Mouse (Mus musculus): ENCODE data around the gene Calr3. TPM values are rescaled to one million over a fixed set of nuclear protein-coding genes. Genes with fewer than 3 reads are reported as not detected.

The Calr3 gene
- 1 to 10 TPM; 3.9 to 5.3 TPM for total RNA-seq (2021)
- long read RNA-seq, experiment 1, partial matches to known transcripts, result 1 of 5 reads
- long read RNA-seq, experiment 1, other reads (novel, unspliced or antisense), result 0 of 5 reads
- long read RNA-seq, experiment 2, partial matches to known transcripts, result 0 of 5 reads
- long read RNA-seq, experiment 2, other reads (novel, unspliced or antisense), result 0 of 5 reads

GRCm38 (mm10) chr8:72443338-72443993 is at the start of gene Calr3, which contains the start of gene 1700030K09Rik:
Gene Calr3 (minus strand): TSS chr8:72443870.
Gene 1700030K09Rik (plus strand): TSS chr8:72443880.
- DNase-seq (ENCODE audit: low spot score in 2 of 2), result peak; percentile 92 to 93

GRCm38 (mm10) chr8:72493381-72493780 is 49.7 kb upstream of the Calr3 start:
- no peak for DNase-seq (ENCODE audit: low spot score in 2 of 2)

GRCm38 (mm10) chr8:72492622-72493081 is 49.0 kb upstream of the Calr3 start:
- peak; percentile 99 to 100 for DNase-seq (ENCODE audit: low spot score in 2 of 2)

- DNase-seq (ENCODE audit: low spot score in 2 of 2), result no peak
These were observed 48.3 kb upstream of the Calr3 start, which contains the start of gene Slc35e1 for GRCm38 (mm10) chr8:72491680-72492621. Gene Slc35e1 (minus strand): TSS chr8:72492614.

GRCm38 (mm10) chr8:72491017-72491416 is 47.3 kb upstream of the Calr3 start:
- DNase-seq (ENCODE audit: low spot score in 2 of 2), result no peak

- no peak for DNase-seq (ENCODE audit: low spot score in 2 of 2)
These were observed 43.3 kb upstream of the Calr3 start for GRCm38 (mm10) chr8:72487014-72487413.

GRCm38 (mm10) chr8:72485456-72486199 is 42.0 kb upstream of the Calr3 start:
- DNase-seq (ENCODE audit: low spot score in 2 of 2), result no peak

GRCm38 (mm10) chr8:72474826-72475546 is 31.3 kb upstream of the Calr3 start, which contains the start of gene Cherp:
Gene Cherp (minus strand): TSS chr8:72475226.
- peak; percentile 93 to 94 for DNase-seq (ENCODE audit: low spot score in 2 of 2)

- no peak for DNase-seq (ENCODE audit: low spot score in 2 of 2)
These were observed 27.0 kb upstream of the Calr3 start for GRCm38 (mm10) chr8:72470684-72471083.

- no peak for DNase-seq (ENCODE audit: low spot score in 2 of 2)
These were observed 26.3 kb upstream of the Calr3 start for GRCm38 (mm10) chr8:72469984-72470383.

- DNase-seq (ENCODE audit: low spot score in 2 of 2), result no peak
These were observed 25.6 kb upstream of the Calr3 start for GRCm38 (mm10) chr8:72469243-72469642.

GRCm38 (mm10) chr8:72464211-72464610 is 20.5 kb upstream of the Calr3 start:
- DNase-seq (ENCODE audit: low spot score in 2 of 2), result no peak

- DNase-seq (ENCODE audit: low spot score in 2 of 2), result no peak
These were observed 16.3 kb upstream of the Calr3 start for GRCm38 (mm10) chr8:72459881-72460533.

- no peak for DNase-seq (ENCODE audit: low spot score in 2 of 2)
These were observed 14.8 kb upstream of the Calr3 start for GRCm38 (mm10) chr8:72458457-72458856.

GRCm38 (mm10) chr8:72457806-72458205 is 14.1 kb upstream of the Calr3 start:
- no peak for DNase-seq (ENCODE audit: low spot score in 2 of 2)

- no peak for DNase-seq (ENCODE audit: low spot score in 2 of 2)
These were observed 11.6 kb upstream of the Calr3 start for GRCm38 (mm10) chr8:72455317-72455716.

- DNase-seq (ENCODE audit: low spot score in 2 of 2), result no peak
These were observed 10.2 kb upstream of the Calr3 start for GRCm38 (mm10) chr8:72453904-72454303.

GRCm38 (mm10) chr8:72451516-72451915 is 7.8 kb upstream of the Calr3 start:
- no peak for DNase-seq (ENCODE audit: low spot score in 2 of 2)

- no peak for DNase-seq (ENCODE audit: low spot score in 2 of 2)
These were observed 1.4 kb upstream of the Calr3 start for GRCm38 (mm10) chr8:72445071-72445470.

- DNase-seq (ENCODE audit: low spot score in 2 of 2), result no peak
These were observed 302 bp upstream of the Calr3 start for GRCm38 (mm10) chr8:72443994-72444350.
